Mouse (Mus musculus): Measurements from ENCODE around the gene Enox1. TPM values are rescaled to one million over a fixed set of nuclear protein-coding genes. Genes with fewer than 3 reads are reported as not detected.

The Enox1 gene
- polyA plus RNA-seq, 1 experiment: 3.1 TPM

- H3K4me3 ChIP-seq: no peak overlapping the region
Measured at GRCm38 (mm10) chr14:77280454-77280853, 123.9 kb downstream of the Enox1 start.

GRCm38 (mm10) chr14:77280893-77281292 lies 124.3 kb downstream of the Enox1 start:
- Histone ChIP-seq H3ac (ENCODE audit: control insufficient read depth, insufficient read length) (no peak overlapping the region), H3K27me3 (ENCODE audit: control insufficient read depth, insufficient read depth, insufficient read length) (no peaks in the 10 kb centered on the region), H3K4me3 (no peak overlapping the region), H3K79me2 (ENCODE audit: control insufficient read depth, insufficient read depth) (no peaks in the 10 kb centered on the region), H3K36me3 (ENCODE audit: control insufficient read depth, insufficient read depth) (no peaks in the 10 kb centered on the region), H3K4me2 (ENCODE audit: low read depth) (no peak overlapping the region)
- TF ChIP-seq SRF (IDR thresholded peaks at IDR 0.05; ENCODE audit: control insufficient read depth, insufficient read length, low read depth): no peak
- TF ChIP-seq E2F4 (IDR thresholded peaks at IDR 0.05; ENCODE audit: insufficient read depth): no peak
- TF ChIP-seq CEBPB (IDR thresholded peaks at IDR 0.05; ENCODE audit: insufficient read depth, poor library complexity, severe bottlenecking): no peak
- no peak for TF ChIP-seq POLR2A (IDR thresholded peaks at IDR 0.05; ENCODE audit: insufficient read length, low read depth)
- TF ChIP-seq MYOD1 (IDR thresholded peaks at IDR 0.05; ENCODE audit: control insufficient read depth in 1 of 3, insufficient read length in 2 of 3, low read depth in 2 of 3): no peak
- TF ChIP-seq USF1 (IDR thresholded peaks at IDR 0.05; ENCODE audit: low read depth): no peak
- no peak for TF ChIP-seq MAX (IDR thresholded peaks at IDR 0.05; ENCODE audit: low read depth)
- no peak for TF ChIP-seq REST (IDR thresholded peaks at IDR 0.05; ENCODE audit: insufficient read depth, insufficient read length)
- TF ChIP-seq TCF3 (IDR thresholded peaks at IDR 0.05; ENCODE audit: insufficient read length, low read depth): no peak
- TF ChIP-seq MYOG (IDR thresholded peaks at IDR 0.05; ENCODE audit: control insufficient read depth in 1 of 3, insufficient read depth in 1 of 3, insufficient read length in 2 of 3, low read depth in 2 of 3): no peak
- TF ChIP-seq TCF12 (IDR thresholded peaks at IDR 0.05; ENCODE audit: insufficient read depth, poor library complexity, severe bottlenecking): no peak
- TF ChIP-seq POLR2AphosphoS2 (IDR thresholded peaks at IDR 0.05; ENCODE audit: insufficient read length, low read depth): no peak

More at GRCm38 (mm10) chr14:77280454-77280853, 123.9 kb downstream of the Enox1 start:
- Histone ChIP-seq H3ac (ENCODE audit: control insufficient read depth, insufficient read length) (no peak overlapping the region), H3K36me3 (ENCODE audit: control insufficient read depth, insufficient read depth) (no peaks in the 10 kb centered on the region), H3K4me2 (ENCODE audit: low read depth) (no peak overlapping the region), H3K79me2 (ENCODE audit: control insufficient read depth, insufficient read depth) (no peaks in the 10 kb centered on the region), H3K27me3 (ENCODE audit: control insufficient read depth, insufficient read depth, insufficient read length) (no peaks in the 10 kb centered on the region)
- TF ChIP-seq POLR2AphosphoS2 (IDR thresholded peaks at IDR 0.05; ENCODE audit: insufficient read length, low read depth) (no peak), USF1 (IDR thresholded peaks at IDR 0.05; ENCODE audit: low read depth) (no peak), POLR2A (IDR thresholded peaks at IDR 0.05; ENCODE audit: insufficient read length, low read depth) (no peak)

- Histone ChIP-seq H3K4me2 (ENCODE audit: low read depth) (no peak overlapping the region), H3K27me3 (ENCODE audit: control insufficient read depth, insufficient read depth, insufficient read length) (no peaks in the 10 kb centered on the region), H3ac (ENCODE audit: control insufficient read depth, insufficient read length) (no peak overlapping the region), H3K79me2 (ENCODE audit: control insufficient read depth, insufficient read depth) (no peaks in the 10 kb centered on the region), H3K4me3 (no peak overlapping the region), H3K36me3 (ENCODE audit: control insufficient read depth, insufficient read depth) (no peaks in the 10 kb centered on the region)
- no peak for TF ChIP-seq SRF (IDR thresholded peaks at IDR 0.05; ENCODE audit: control insufficient read depth, insufficient read length, low read depth)
- TF ChIP-seq MYOG (IDR thresholded peaks at IDR 0.05; ENCODE audit: control insufficient read depth in 1 of 3, insufficient read depth in 1 of 3, insufficient read length in 2 of 3, low read depth in 2 of 3): no peak
- no peak for TF ChIP-seq USF1 (IDR thresholded peaks at IDR 0.05; ENCODE audit: low read depth)
- no peak for TF ChIP-seq TCF3 (IDR thresholded peaks at IDR 0.05; ENCODE audit: insufficient read length, low read depth)
- no peak for TF ChIP-seq E2F4 (IDR thresholded peaks at IDR 0.05; ENCODE audit: insufficient read depth)
Measured at GRCm38 (mm10) chr14:77283939-77284338, 127.4 kb downstream of the Enox1 start.

- H3K27me3 ChIP-seq (ENCODE audit: control insufficient read depth, insufficient read depth, insufficient read length): no peaks in the 10 kb centered on the region
- no peaks in the 10 kb centered on the region for H3K36me3 ChIP-seq (ENCODE audit: control insufficient read depth, insufficient read depth)
- no peak for TF ChIP-seq USF1 (IDR thresholded peaks at IDR 0.05; ENCODE audit: low read depth)
- TF ChIP-seq POLR2A (IDR thresholded peaks at IDR 0.05; ENCODE audit: insufficient read length, low read depth): no peak
- TF ChIP-seq MAX (IDR thresholded peaks at IDR 0.05; ENCODE audit: low read depth): no peak
- TF ChIP-seq MYOD1 (IDR thresholded peaks at IDR 0.05; ENCODE audit: control insufficient read depth in 1 of 3, insufficient read length in 2 of 3, low read depth in 2 of 3): no peak
- no peak for TF ChIP-seq CEBPB (IDR thresholded peaks at IDR 0.05; ENCODE audit: insufficient read depth, poor library complexity, severe bottlenecking)
- TF ChIP-seq TCF12 (IDR thresholded peaks at IDR 0.05; ENCODE audit: insufficient read depth, poor library complexity, severe bottlenecking): no peak
- TF ChIP-seq E2F4 (IDR thresholded peaks at IDR 0.05; ENCODE audit: insufficient read depth): no peak
- no peak for TF ChIP-seq MYOG (IDR thresholded peaks at IDR 0.05; ENCODE audit: control insufficient read depth in 1 of 3, insufficient read depth in 1 of 3, insufficient read length in 2 of 3, low read depth in 2 of 3)
- TF ChIP-seq TCF3 (IDR thresholded peaks at IDR 0.05; ENCODE audit: insufficient read length, low read depth): no peak
- TF ChIP-seq SRF (IDR thresholded peaks at IDR 0.05; ENCODE audit: control insufficient read depth, insufficient read length, low read depth): no peak
- TF ChIP-seq POLR2AphosphoS2 (IDR thresholded peaks at IDR 0.05; ENCODE audit: insufficient read length, low read depth): no peak
- no peak for TF ChIP-seq REST (IDR thresholded peaks at IDR 0.05; ENCODE audit: insufficient read depth, insufficient read length)
- H3K4me2 ChIP-seq (ENCODE audit: low read depth): no peak overlapping the region
- no peaks in the 10 kb centered on the region for H3K79me2 ChIP-seq (ENCODE audit: control insufficient read depth, insufficient read depth)
- no peak overlapping the region for H3ac ChIP-seq (ENCODE audit: control insufficient read depth, insufficient read length)
- H3K4me3 ChIP-seq: no peak overlapping the region
Measured at GRCm38 (mm10) chr14:77285453-77285852, 128.9 kb downstream of the Enox1 start.

GRCm38 (mm10) chr14:77291756-77292155 lies 135.2 kb downstream of the Enox1 start:
- TF ChIP-seq MAX (IDR thresholded peaks at IDR 0.05; ENCODE audit: low read depth) (no peak), MYOD1 (IDR thresholded peaks at IDR 0.05; ENCODE audit: control insufficient read depth in 1 of 3, insufficient read length in 2 of 3, low read depth in 2 of 3) (no peak), CEBPB (IDR thresholded peaks at IDR 0.05; ENCODE audit: insufficient read depth, poor library complexity, severe bottlenecking) (no peak), MYOG (IDR thresholded peaks at IDR 0.05; ENCODE audit: control insufficient read depth in 1 of 3, insufficient read depth in 1 of 3, insufficient read length in 2 of 3, low read depth in 2 of 3) (no peak), E2F4 (IDR thresholded peaks at IDR 0.05; ENCODE audit: insufficient read depth) (no peak), POLR2A (IDR thresholded peaks at IDR 0.05; ENCODE audit: insufficient read length, low read depth) (no peak), POLR2AphosphoS2 (IDR thresholded peaks at IDR 0.05; ENCODE audit: insufficient read length, low read depth) (no peak), TCF12 (IDR thresholded peaks at IDR 0.05; ENCODE audit: insufficient read depth, poor library complexity, severe bottlenecking) (no peak), REST (IDR thresholded peaks at IDR 0.05; ENCODE audit: insufficient read depth, insufficient read length) (no peak), USF1 (IDR thresholded peaks at IDR 0.05; ENCODE audit: low read depth) (no peak), SRF (IDR thresholded peaks at IDR 0.05; ENCODE audit: control insufficient read depth, insufficient read length, low read depth) (no peak), TCF3 (IDR thresholded peaks at IDR 0.05; ENCODE audit: insufficient read length, low read depth) (no peak)
- Histone ChIP-seq H3K79me2 (ENCODE audit: control insufficient read depth, insufficient read depth) (no peaks in the 10 kb centered on the region), H3ac (ENCODE audit: control insufficient read depth, insufficient read length) (no peak overlapping the region), H3K4me3 (no peak overlapping the region), H3K4me2 (ENCODE audit: low read depth) (no peak overlapping the region), H3K27me3 (ENCODE audit: control insufficient read depth, insufficient read depth, insufficient read length) (no peaks in the 10 kb centered on the region), H3K36me3 (ENCODE audit: control insufficient read depth, insufficient read depth) (no peaks in the 10 kb centered on the region)

All from myocyte (in vitro differentiated cells).